Mouse (Mus musculus) embryonic facial prominence, embryonic 15.5 days (tissue): ENCODE results near the gene Pla2r1. TPM values are rescaled to one million over a fixed set of nuclear protein-coding genes. Genes with fewer than 3 reads are reported as not detected.

Experiments used
- ATAC-seq: fragments of 200-750 bp; cut with Nextera tagmentation; 2 replicates; pipeline ENCODE4 v1.8.0; 2017; ENCODE audit warnings: low read depth, moderate TSS enrichment; ENCODE audit not compliant: insufficient number of reproducible peaks, low FRiP score, low TSS enrichment
- H3K27ac ChIP-seq: fragments of 300-500 bp; sonication (generic); replicated peaks from 2 replicates; pipeline ENCODE4 v1.5.1; 2015; ENCODE audit warnings: mild to moderate bottlenecking, inconsistent platforms
- H3K27me3 ChIP-seq: fragments of 300-500 bp; sonication (generic); 2 replicates; pipeline ENCODE4 v1.6.1; 2015; ENCODE audit warnings: inconsistent platforms
- H3K36me3 ChIP-seq: fragments of 300-500 bp; sonication (generic); 2 replicates; pipeline ENCODE4 v1.6.1; 2015; ENCODE audit warnings: mild to moderate bottlenecking, inconsistent platforms
- H3K4me1 ChIP-seq: fragments of 300-500 bp; sonication (generic); 2 replicates; pipeline ENCODE4 v1.6.1; 2015; ENCODE audit warnings: inconsistent platforms
- H3K4me2 ChIP-seq: fragments of 300-500 bp; sonication (generic); replicated peaks from 2 replicates; pipeline ENCODE4 v1.6.1; 2015; ENCODE audit warnings: mild to moderate bottlenecking, inconsistent platforms
- H3K4me3 ChIP-seq: fragments of 300-500 bp; sonication (generic); replicated peaks from 2 replicates; pipeline ENCODE4 v1.5.1; 2015; ENCODE audit warnings: mild to moderate bottlenecking, inconsistent platforms
- H3K9ac ChIP-seq: fragments of 300-500 bp; sonication (generic); 2 replicates; pipeline ENCODE4 v1.6.1; 2015; ENCODE audit warnings: inconsistent platforms
- H3K9me3 ChIP-seq: fragments of 300-500 bp; sonication (generic); replicated peaks from 2 replicates; pipeline ENCODE4 v1.6.1; 2016; ENCODE audit warnings: inconsistent platforms
- WGBS: fragments of 180-500 bp; shearing (Covaris S2); methylation state at CpG from one replicate; pipeline ENCODE4 v1.1.7; 2015; 5-methylcytosine and 5-hydroxymethylcytosine counted together
- polyA plus RNA-seq: library from polyadenylated mRNA; unstranded; fragments of >200 nt; fragmentation: Nextera tagmentation; extraction: Ambion mirVana; gene quantifications from 2 replicates; pipeline ENCODE4 v1.2.1, GENCODE M21; 2015

Pla2r1 gene
- polyA plus RNA-seq, 1 experiment from 2014 or later: 3.1 TPM

DNA sequence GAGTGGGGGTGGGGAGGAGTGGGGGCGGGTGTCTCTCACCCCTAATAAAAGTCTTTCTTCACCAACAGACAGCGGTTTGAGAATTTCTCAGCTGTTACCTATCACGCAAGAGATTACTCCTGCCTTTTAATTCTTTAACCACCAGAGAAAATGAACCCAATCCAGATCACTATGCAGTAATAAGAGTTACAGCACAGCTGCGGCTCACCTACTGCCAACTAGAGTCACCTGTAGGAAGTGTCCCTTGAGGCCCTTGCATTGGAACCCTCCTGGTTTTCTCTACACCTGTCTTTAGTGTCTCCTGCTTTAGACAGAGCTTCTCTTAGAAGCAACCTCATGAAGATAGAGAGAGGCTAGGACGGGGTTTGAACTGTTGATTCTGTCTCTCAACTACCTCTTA lies 11.4 kb downstream of the Pla2r1 start:
- H3K36me3 ChIP-seq: no peaks in the 10 kb centered on the region
- no peak overlapping the region for H3K9ac ChIP-seq
- no peaks in the 10 kb centered on the region for H3K27me3 ChIP-seq
- H3K9me3 ChIP-seq: no peaks in the 10 kb centered on the region
- H3K27ac ChIP-seq: no peak overlapping the region
- no peak overlapping the region for H3K4me2 ChIP-seq
- 0 out of 2 replicates have a peak, but pooled peaks cover 5% of the 10 kb centered on the region for H3K4me1 ChIP-seq
- ATAC-seq: peak; percentile 52; the same call in 1 of the 2 replicates
- H3K4me3 ChIP-seq: no peak overlapping the region
- WGBS: 56% methylated on average over 5 of the region's 5 CpGs

DNA sequence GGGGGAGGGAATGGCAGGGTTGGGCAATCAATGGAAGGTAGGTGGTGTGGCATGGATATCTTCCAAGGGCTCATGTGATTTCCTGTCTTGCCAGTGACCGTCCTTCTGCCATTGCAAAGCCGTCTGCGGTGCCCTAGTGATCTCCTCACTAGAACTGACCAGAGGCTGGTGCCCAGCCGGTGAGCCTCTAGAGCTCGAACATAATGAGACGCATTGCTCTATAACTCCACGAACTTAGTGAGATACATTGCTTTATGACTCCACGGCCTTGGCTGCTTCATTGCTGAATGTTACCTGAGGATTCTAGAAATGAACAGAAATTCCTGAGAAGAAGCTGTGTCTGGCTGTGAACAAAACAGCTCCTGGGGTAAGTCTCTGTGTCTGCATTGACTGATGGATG lies 12.8 kb downstream of the Pla2r1 start:
- no peaks in the 10 kb centered on the region for H3K9me3 ChIP-seq
- H3K4me1 ChIP-seq: 0 out of 2 replicates have a peak, but pooled peaks cover under 1% of the 10 kb centered on the region
- H3K4me3 ChIP-seq: no peak overlapping the region
- no peak for ATAC-seq
- WGBS: 93% methylated on average over 8 of the region's 8 CpGs
- H3K4me2 ChIP-seq: no peak overlapping the region
- H3K27me3 ChIP-seq: no peaks in the 10 kb centered on the region
- H3K27ac ChIP-seq: no peak overlapping the region
- no peak overlapping the region for H3K9ac ChIP-seq
- H3K36me3 ChIP-seq: no peaks in the 10 kb centered on the region

GRCm38 (mm10) chr2:60538710-60539109 lies 14.4 kb downstream of the Pla2r1 start:
- no peak for ATAC-seq
- Histone ChIP-seq H3K27ac (no peak overlapping the region; the same call in 1 of the 2 replicates), H3K4me3 (no peak overlapping the region), H3K9me3 (no peaks in the 10 kb centered on the region), H3K4me2 (no peak overlapping the region), H3K27me3 (no peaks in the 10 kb centered on the region), H3K36me3 (no peaks in the 10 kb centered on the region), H3K9ac (no peak overlapping the region), H3K4me1 (no peaks in the 10 kb centered on the region)
- WGBS: 62% methylated on average over 5 of the region's 5 CpGs

DNA sequence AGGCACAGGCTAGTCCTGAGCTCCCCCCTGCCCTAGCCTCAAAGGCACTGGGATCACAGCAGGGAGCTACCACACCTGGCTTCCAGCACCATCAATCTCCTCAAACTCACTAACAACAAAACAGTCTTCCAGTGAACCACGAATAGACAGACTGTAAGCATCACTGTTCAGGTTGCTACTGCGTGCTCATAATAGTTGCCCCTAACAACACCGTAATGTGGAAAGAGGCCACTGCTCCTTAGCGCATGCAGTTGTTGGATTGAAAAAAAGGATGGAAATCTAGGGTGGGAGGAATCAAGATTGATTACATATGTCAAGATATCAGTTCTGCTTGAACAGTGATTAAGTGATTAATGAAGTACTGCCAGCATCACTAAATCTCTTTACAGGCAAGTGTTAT lies 14.8 kb downstream of the Pla2r1 start:
- Histone ChIP-seq H3K9me3 (no peaks in the 10 kb centered on the region), H3K36me3 (no peaks in the 10 kb centered on the region), H3K9ac (no peak overlapping the region), H3K4me3 (no peak overlapping the region), H3K4me2 (no peak overlapping the region), H3K4me1 (no peaks in the 10 kb centered on the region), H3K27ac (no peak overlapping the region), H3K27me3 (no peaks in the 10 kb centered on the region)
- ATAC-seq: no peak
- 83% methylated on average over 4 of the region's 4 CpGs for WGBS

- Histone ChIP-seq H3K36me3 (no peaks in the 10 kb centered on the region), H3K9me3 (no peaks in the 10 kb centered on the region), H3K27me3 (no peaks in the 10 kb centered on the region), H3K9ac (no peak overlapping the region), H3K27ac (no peak overlapping the region), H3K4me1 (no peaks in the 10 kb centered on the region), H3K4me2 (no peak overlapping the region), H3K4me3 (no peak overlapping the region)
- no peak for ATAC-seq
- 80% methylated on average over 8 of the region's 8 CpGs for WGBS
These were observed 18.4 kb downstream of the Pla2r1 start for GRCm38 (mm10) chr2:60534755-60535154.

DNA sequence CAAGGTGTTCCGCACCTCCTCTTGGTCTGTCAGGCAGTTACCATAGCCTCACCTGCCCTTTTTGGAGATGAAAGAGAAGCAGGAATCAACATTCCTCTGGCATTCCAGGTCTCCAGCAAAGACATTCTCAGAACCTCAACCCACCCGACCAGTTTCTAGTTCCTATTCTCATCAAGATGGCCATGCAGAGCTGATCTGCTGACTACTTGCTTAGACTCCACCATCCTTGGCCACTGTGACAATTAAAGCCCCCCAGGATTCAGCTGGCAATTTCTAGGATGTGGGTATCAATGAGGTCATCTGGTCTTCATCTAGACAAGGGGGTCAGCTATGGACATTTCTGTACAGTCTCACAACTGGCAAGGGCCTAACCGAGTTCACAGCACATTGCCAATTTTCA lies 20.1 kb downstream of the Pla2r1 start:
- H3K27ac ChIP-seq: no peak overlapping the region
- 62% methylated on average over 3 of the region's 3 CpGs for WGBS
- no peak for ATAC-seq

DNA sequence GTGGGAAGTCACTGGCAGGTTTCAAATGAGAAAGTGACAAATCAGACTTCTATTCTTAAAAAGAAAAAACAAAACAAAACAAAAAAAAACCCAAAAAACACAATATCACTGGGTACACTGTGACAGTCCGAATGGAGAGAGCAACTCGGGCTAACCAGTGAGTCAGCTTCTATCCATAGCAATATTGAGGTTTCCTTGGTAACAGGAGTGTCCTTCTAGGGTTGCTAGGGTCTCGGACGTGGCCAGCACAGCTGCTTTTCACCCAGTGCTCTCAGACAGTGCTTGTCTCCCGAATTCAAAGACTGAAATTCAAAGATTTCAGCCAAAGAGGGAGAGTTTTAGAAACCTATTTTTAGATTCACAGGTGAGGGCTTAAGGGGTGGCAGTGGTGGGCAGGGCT lies 20.6 kb downstream of the Pla2r1 start:
- no peak overlapping the region for H3K4me2 ChIP-seq

More for the DNA sequence above, 20.1 kb downstream of the Pla2r1 start:
- Histone ChIP-seq H3K4me2 (no peak overlapping the region), H3K27me3 (no peaks in the 10 kb centered on the region), H3K9me3 (no peaks in the 10 kb centered on the region), H3K36me3 (no peaks in the 10 kb centered on the region), H3K4me3 (no peak overlapping the region), H3K9ac (no peak overlapping the region), H3K4me1 (no peaks in the 10 kb centered on the region)

DNA sequence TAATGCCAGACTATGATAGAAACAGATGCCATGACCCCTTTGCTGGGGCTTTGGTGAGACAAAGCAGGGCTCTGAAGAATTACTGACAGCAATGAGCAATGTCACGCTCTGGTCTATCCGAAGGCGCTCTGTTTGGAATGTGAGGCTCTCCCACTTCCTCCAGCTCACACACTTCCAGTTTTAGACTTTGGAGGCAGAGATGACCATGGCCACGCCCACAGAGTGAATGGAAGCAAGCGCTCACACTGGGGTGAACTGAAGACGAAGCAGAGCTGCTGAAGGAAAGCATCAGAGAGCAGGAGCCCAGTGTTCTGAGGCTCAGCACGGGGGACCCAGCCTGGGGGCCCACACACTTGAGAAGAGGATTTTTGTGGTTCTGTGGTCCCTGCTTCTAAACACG lies 37.3 kb downstream of the Pla2r1 start:
- Histone ChIP-seq H3K4me3 (0 out of 2 replicates have a peak overlapping the region, but pooled peaks have one; percentile 7), H3K36me3 (no peaks in the 10 kb centered on the region), H3K4me1 (no peaks in the 10 kb centered on the region; the same call in 1 of the 2 replicates), H3K27me3 (no peaks in the 10 kb centered on the region), H3K27ac (no peak overlapping the region), H3K9ac (no peak overlapping the region), H3K4me2 (no peak overlapping the region), H3K9me3 (no peaks in the 10 kb centered on the region)
- ATAC-seq: no peak; the same call in 1 of the 2 replicates
- WGBS: 38% methylated on average over 8 of the region's 8 CpGs

More for the DNA sequence above, 20.6 kb downstream of the Pla2r1 start:
- ATAC-seq: no peak
- WGBS: 71% methylated on average over 5 of the region's 5 CpGs
- H3K27ac ChIP-seq: no peak overlapping the region
- H3K4me3 ChIP-seq: no peak overlapping the region
- H3K4me1 ChIP-seq: no peaks in the 10 kb centered on the region
- H3K27me3 ChIP-seq: no peaks in the 10 kb centered on the region
- H3K9ac ChIP-seq: no peak overlapping the region
- no peaks in the 10 kb centered on the region for H3K36me3 ChIP-seq
- H3K9me3 ChIP-seq: no peaks in the 10 kb centered on the region

DNA sequence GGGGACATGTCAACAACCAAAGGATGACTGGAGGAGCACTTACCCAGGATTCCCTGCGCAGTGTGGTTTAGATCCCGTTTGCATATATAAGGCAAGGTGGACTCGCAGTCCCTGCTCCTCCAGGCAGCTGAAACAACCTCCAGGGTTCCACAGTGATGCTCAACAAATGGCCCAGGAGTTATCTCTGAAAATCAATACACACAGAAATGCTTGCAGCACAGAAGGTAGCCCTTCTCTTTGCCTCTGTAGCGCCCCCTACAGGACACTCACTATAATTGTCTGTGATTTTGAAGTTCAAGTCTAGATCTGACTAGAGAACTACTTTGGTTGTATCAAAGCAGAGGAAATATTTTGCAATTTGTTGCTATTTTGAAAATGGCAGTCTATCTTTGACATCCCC lies 38.2 kb downstream of the Pla2r1 start:
- Histone ChIP-seq H3K9me3 (no peaks in the 10 kb centered on the region), H3K4me3 (no peak overlapping the region), H3K36me3 (no peaks in the 10 kb centered on the region), H3K4me2 (no peak overlapping the region), H3K9ac (no peak overlapping the region), H3K4me1 (no peaks in the 10 kb centered on the region; the same call in 1 of the 2 replicates), H3K27me3 (no peaks in the 10 kb centered on the region), H3K27ac (no peak overlapping the region)
- 73% methylated on average over 4 of the region's 4 CpGs for WGBS
- no peak for ATAC-seq

DNA sequence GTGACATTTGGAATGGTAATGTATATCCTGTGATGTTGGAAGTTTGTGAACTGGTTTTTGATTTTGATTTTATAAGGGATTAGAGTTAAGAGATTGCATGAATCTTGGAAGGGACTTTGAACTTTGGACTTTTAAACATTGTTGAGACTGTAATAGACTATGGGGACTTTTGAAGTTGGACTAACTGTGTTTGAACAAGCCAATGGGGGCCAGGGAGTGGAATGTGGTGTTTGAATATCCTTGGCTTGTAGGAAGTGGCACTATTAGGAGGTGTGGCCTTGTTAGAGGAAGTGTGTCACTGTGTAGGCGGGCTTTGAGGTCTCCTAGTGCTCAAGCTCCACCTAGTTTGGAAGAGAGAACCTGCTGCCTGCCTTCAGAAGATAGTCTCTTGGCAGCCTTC lies 42.4 kb downstream of the Pla2r1 start:
- H3K4me3 ChIP-seq: no peak overlapping the region
- WGBS: 87% methylated on average over 1 of the region's 1 CpGs
- no peak for ATAC-seq
- no peaks in the 10 kb centered on the region; the same call in 1 of the 2 replicates for H3K4me1 ChIP-seq
- H3K27ac ChIP-seq: no peak overlapping the region
- H3K4me2 ChIP-seq: no peak overlapping the region
- H3K27me3 ChIP-seq: no peaks in the 10 kb centered on the region
- no peaks in the 10 kb centered on the region for H3K9me3 ChIP-seq
- no peaks in the 10 kb centered on the region for H3K36me3 ChIP-seq
- H3K9ac ChIP-seq: no peak overlapping the region

- no peak overlapping the region for H3K4me3 ChIP-seq
- H3K27ac ChIP-seq: no peak overlapping the region
- H3K4me2 ChIP-seq: no peak overlapping the region
- no peaks in the 10 kb centered on the region for H3K27me3 ChIP-seq
- no peak overlapping the region for H3K9ac ChIP-seq
- no peaks in the 10 kb centered on the region for H3K36me3 ChIP-seq
- 52% methylated on average over 2 of the region's 2 CpGs for WGBS
- H3K9me3 ChIP-seq: no peaks in the 10 kb centered on the region
- H3K4me1 ChIP-seq: 0 out of 2 replicates have a peak, but pooled peaks cover 4% of the 10 kb centered on the region
- no peak for ATAC-seq
These were observed 48.0 kb downstream of the Pla2r1 start for GRCm38 (mm10) chr2:60505145-60505544.

GRCm38 (mm10) chr2:60504718-60505117 lies 48.4 kb downstream of the Pla2r1 start:
- no peak overlapping the region for H3K4me3 ChIP-seq
- no peaks in the 10 kb centered on the region for H3K36me3 ChIP-seq
- no peak overlapping the region for H3K4me2 ChIP-seq
- H3K4me1 ChIP-seq: 0 out of 2 replicates have a peak, but pooled peaks cover 4% of the 10 kb centered on the region
- no peak overlapping the region for H3K27ac ChIP-seq
- H3K27me3 ChIP-seq: no peaks in the 10 kb centered on the region
- H3K9ac ChIP-seq: no peak overlapping the region
- whole genome bisulfite sequencing: 52% methylated on average over 2 of the region's 2 CpGs
- H3K9me3 ChIP-seq: no peaks in the 10 kb centered on the region
- ATAC-seq: no peak
